Comparison of ENCODE assay signal across 16 mouse cellular contexts in genomic region chr11:52386892-52387291, GRCm38 (mm10).
"Had no signal": no experiment of that assay in that cellular context is flagged by ENCODE, and none has a peak within 500 bp of the region (broad histone marks: within the 10 kb centered on the region; RNA-seq: fewer than 3 reads in every experiment).

No protein-coding gene starts in this region.

- ATAC-seq: lung, postnatal 0 days; midbrain, embryonic 13.5 days; midbrain, embryonic 15.5 days had no signal

- H3K4me3 ChIP-seq: lung, embryonic 15.5 days; megakaryocyte, embryonic 14.5 days; midbrain, embryonic 13.5 days; midbrain, embryonic 15.5 days; neural tube, embryonic 12.5 days; stomach, embryonic 15.5 days had no signal

- H3K9me3 ChIP-seq: lung, embryonic 15.5 days; midbrain, embryonic 13.5 days; midbrain, embryonic 15.5 days; neural tube, embryonic 12.5 days; stomach, embryonic 15.5 days had no signal

- H3K4me1 ChIP-seq: lung, embryonic 15.5 days; midbrain, embryonic 13.5 days; midbrain, embryonic 15.5 days; neural tube, embryonic 12.5 days; stomach, embryonic 15.5 days had no signal

- H3K9ac ChIP-seq: lung, embryonic 15.5 days; midbrain, embryonic 13.5 days; midbrain, embryonic 15.5 days; neural tube, embryonic 12.5 days; stomach, embryonic 15.5 days had no signal

- H3K4me2 ChIP-seq: lung, embryonic 15.5 days; midbrain, embryonic 11.5 days; midbrain, embryonic 13.5 days; midbrain, embryonic 15.5 days; neural tube, embryonic 12.5 days; stomach, embryonic 15.5 days had no signal

- H3K27me3 ChIP-seq: lung, embryonic 15.5 days; megakaryocyte, embryonic 14.5 days; midbrain, embryonic 13.5 days; midbrain, embryonic 15.5 days; neural tube, embryonic 12.5 days; stomach, embryonic 15.5 days had no signal

- H3K27ac ChIP-seq: lung, embryonic 15.5 days; macrophage; midbrain, embryonic 13.5 days; midbrain, embryonic 15.5 days; neural tube, embryonic 12.5 days; stomach, embryonic 15.5 days; stomach, postnatal 0 days had no signal

- DNase-seq: lung, adult 2 months; lung, postnatal 14 days; lung, postnatal 36 days; right cerebral cortex, postnatal 14 days; thymus, adult 2 months; thymus, postnatal 36 days had no signal
